Mouse (Mus musculus): ENCODE data around the gene Kcnmb2.

- no peak for TF ChIP-seq CTCF (IDR thresholded peaks at IDR 0.05; ENCODE audit: insufficient read depth, low read length)
- no peak for TF ChIP-seq POLR2A (IDR thresholded peaks at IDR 0.05; ENCODE audit: borderline replicate concordance, extremely low read depth, low read depth, low read length)
Observed at GRCm38 (mm10) chr3:32144655-32145054, 242.3 kb downstream of the Kcnmb2 start.
